Mouse (Mus musculus): ENCODE measurements around the gene Aoc2. TPM values are rescaled to one million over a fixed set of nuclear protein-coding genes. Genes with fewer than 3 reads are reported as not detected.
A peak's percentile ranks its signal among the peaks of the same experiment; 100 is the strongest.
"Not testable (repeated sequence)": the region's sequence is repeated elsewhere in the genome, so short reads cannot be mapped to it uniquely, and the experiment has no call there.

The Aoc2 gene
- polyA plus RNA-seq, 1 experiment from 2014 or later = 1.3 TPM

GRCm38 (mm10) chr11:101357505-101358182 is 32.8 kb downstream of the Aoc2 start:
- Histone ChIP-seq H3K4me2 (no peak overlapping the region), H3K4me1 (replicated peaks) (peaks cover 23% of the 10 kb centered on the region), H3K9me3 (replicated peaks) (no peaks in the 10 kb centered on the region), H3K27me3 (replicated peaks) (no peaks in the 10 kb centered on the region), H3K36me3 (no peaks in the 10 kb centered on the region), H3K9ac (no peak overlapping the region), H3K4me3 (no peak overlapping the region), H3K27ac (ENCODE audit: poor library complexity, severe bottlenecking) (no peak overlapping the region)
- ATAC-seq (ENCODE audit: insufficient number of reproducible peaks, low FRiP score) = no peak
- WGBS = 75% methylated on average over 3 of the region's 3 CpGs

- Histone ChIP-seq H3K9me3 (replicated peaks) (no peaks in the 10 kb centered on the region), H3K9ac (no peak overlapping the region), H3K4me2 (no peak overlapping the region), H3K27ac (ENCODE audit: poor library complexity, severe bottlenecking) (peak overlapping the region; percentile 74), H3K4me3 (no peak overlapping the region), H3K27me3 (replicated peaks) (no peaks in the 10 kb centered on the region), H3K36me3 (no peaks in the 10 kb centered on the region), H3K4me1 (replicated peaks) (peaks cover 32% of the 10 kb centered on the region)
- no peak for ATAC-seq (ENCODE audit: insufficient number of reproducible peaks, low FRiP score)
- WGBS = 58% methylated on average over 9 of the region's 9 CpGs
Observed at GRCm38 (mm10) chr11:101359776-101360175, 34.9 kb downstream of the Aoc2 start.

GRCm38 (mm10) chr11:101360651-101361113 is 35.8 kb downstream of the Aoc2 start:
- H3K4me1 ChIP-seq (replicated peaks) = peaks cover 32% of the 10 kb centered on the region
- no peak overlapping the region for H3K9ac ChIP-seq
- WGBS = 28% methylated on average over 3 of the region's 3 CpGs
- H3K27ac ChIP-seq (ENCODE audit: poor library complexity, severe bottlenecking) = peak overlapping the region; percentile 74; the same call in 1 of the 2 replicates
- no peaks in the 10 kb centered on the region for H3K27me3 ChIP-seq (replicated peaks)
- H3K4me3 ChIP-seq = no peak overlapping the region
- no peak; the same call in 1 of the 2 replicates for ATAC-seq (ENCODE audit: insufficient number of reproducible peaks, low FRiP score)
- no peaks in the 10 kb centered on the region for H3K9me3 ChIP-seq (replicated peaks)
- H3K4me2 ChIP-seq = peak overlapping the region; percentile 8; the same call in 1 of the 2 replicates
- no peaks in the 10 kb centered on the region for H3K36me3 ChIP-seq

DNA sequence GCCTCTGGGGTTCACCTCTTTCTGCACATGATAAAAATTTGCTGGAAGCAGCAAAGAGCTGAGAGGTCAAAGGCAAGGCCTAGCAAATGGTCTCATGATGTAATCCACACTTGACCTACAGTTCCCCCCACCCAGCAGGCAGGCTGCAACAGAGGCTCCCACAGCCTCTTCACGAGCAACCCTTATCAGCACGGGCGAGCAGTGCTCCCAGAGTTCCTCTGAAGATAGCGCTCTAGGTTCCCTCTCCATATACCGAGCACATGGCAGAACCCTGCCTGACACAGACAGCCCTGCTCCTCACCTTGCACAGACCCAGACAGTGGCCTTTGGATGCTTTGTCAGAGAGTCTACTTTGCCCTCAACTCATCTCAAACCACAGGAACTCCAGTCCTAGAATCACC is 39.7 kb downstream of the Aoc2 start:
- H3K9me3 ChIP-seq (replicated peaks) = no peaks in the 10 kb centered on the region
- 13% methylated on average over 5 of the region's 5 CpGs for WGBS
- no peak for ATAC-seq (ENCODE audit: insufficient number of reproducible peaks, low FRiP score)
- H3K36me3 ChIP-seq = no peaks in the 10 kb centered on the region
- no peaks in the 10 kb centered on the region for H3K27me3 ChIP-seq (replicated peaks)
- H3K4me2 ChIP-seq = no peak overlapping the region
- peaks cover 30% of the 10 kb centered on the region for H3K4me1 ChIP-seq (replicated peaks)
- H3K9ac ChIP-seq = no peak overlapping the region
- no peak overlapping the region for H3K4me3 ChIP-seq
- no peak overlapping the region for H3K27ac ChIP-seq (ENCODE audit: poor library complexity, severe bottlenecking)

GRCm38 (mm10) chr11:101367326-101367935 is 42.6 kb downstream of the Aoc2 start, which contains the start of gene G6pc:
Gene G6pc, plus strand, starts transcription at chr11:101367561.
- no peak within 1 kb of the TSS for H3K9ac ChIP-seq
- no peak within 1 kb of the TSS for H3K4me2 ChIP-seq
- no peaks in the 10 kb centered on the region for H3K36me3 ChIP-seq
- peaks cover 10% of the 10 kb centered on the region; the same call in 1 of the 2 replicates for H3K4me1 ChIP-seq (replicated peaks)
- no peak within 1 kb of the TSS for H3K27ac ChIP-seq (ENCODE audit: poor library complexity, severe bottlenecking)
- no peak for ATAC-seq (ENCODE audit: insufficient number of reproducible peaks, low FRiP score)
- 78% methylated on average over 8 of the region's 8 CpGs for WGBS
- H3K27me3 ChIP-seq (replicated peaks) = no peaks in the 10 kb centered on the region; the same call in 1 of the 2 replicates
- H3K9me3 ChIP-seq (replicated peaks) = no peaks in the 10 kb centered on the region
- no peak within 1 kb of the TSS for H3K4me3 ChIP-seq

DNA sequence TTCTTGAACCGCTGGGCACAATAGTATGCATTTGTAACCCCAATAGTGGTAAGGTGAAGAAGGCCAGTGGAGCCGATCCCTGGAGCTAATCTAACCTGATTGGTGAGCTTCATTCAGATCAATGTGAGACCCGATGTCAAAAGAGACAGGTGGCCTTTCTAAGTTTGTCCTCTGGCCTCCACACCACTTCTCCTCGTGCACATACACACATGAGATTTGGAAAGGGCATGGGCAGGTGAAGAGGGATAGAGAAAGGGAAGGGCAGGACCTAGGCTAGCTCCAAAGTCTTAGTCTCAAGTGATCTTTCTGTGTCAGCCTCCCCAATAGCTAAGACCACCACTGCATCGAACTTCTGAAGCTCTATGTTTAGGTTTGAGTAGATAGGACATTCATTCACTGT is 45.3 kb downstream of the Aoc2 start:
- no peak for ATAC-seq (ENCODE audit: insufficient number of reproducible peaks, low FRiP score)
- no peak overlapping the region for H3K27ac ChIP-seq (ENCODE audit: poor library complexity, severe bottlenecking)
- no peak overlapping the region for H3K9ac ChIP-seq
- no peak overlapping the region for H3K4me2 ChIP-seq
- 76% methylated on average over 5 of the region's 5 CpGs for WGBS
- H3K9me3 ChIP-seq (replicated peaks) = no peaks in the 10 kb centered on the region
- H3K4me3 ChIP-seq = no peak overlapping the region
- H3K4me1 ChIP-seq (replicated peaks) = no peaks in the 10 kb centered on the region
- H3K27me3 ChIP-seq (replicated peaks) = no peaks in the 10 kb centered on the region; the same call in 1 of the 2 replicates
- no peaks in the 10 kb centered on the region for H3K36me3 ChIP-seq

DNA sequence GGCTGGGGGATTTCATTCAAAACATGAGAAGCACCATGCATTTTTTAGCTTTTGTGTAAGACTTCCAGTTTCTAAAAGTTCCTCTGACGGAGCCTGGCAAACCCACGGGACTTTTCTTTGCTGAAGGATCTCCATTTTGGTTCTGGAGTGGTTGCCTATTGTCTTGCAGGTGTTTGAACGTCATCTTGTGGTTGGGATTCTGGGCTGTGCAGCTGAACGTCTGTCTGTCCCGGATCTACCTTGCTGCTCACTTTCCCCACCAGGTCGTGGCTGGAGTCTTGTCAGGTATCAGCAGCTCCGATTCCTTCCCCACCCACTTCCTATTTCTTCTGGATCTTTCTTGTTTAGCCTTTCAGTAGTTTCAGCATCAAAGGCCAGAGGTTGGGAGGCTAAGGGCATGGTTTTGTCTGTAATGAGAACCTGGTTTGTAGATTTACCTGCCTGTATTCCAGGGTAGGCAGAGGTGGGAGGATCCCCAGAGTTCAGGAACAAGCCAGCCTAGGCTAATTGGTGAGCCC is 49.6 kb downstream of the Aoc2 start:
- no peak for ATAC-seq (ENCODE audit: insufficient number of reproducible peaks, low FRiP score)
- Histone ChIP-seq H3K27me3 (replicated peaks) (no peaks in the 10 kb centered on the region; the same call in 1 of the 2 replicates), H3K9me3 (replicated peaks) (no peaks in the 10 kb centered on the region), H3K27ac (ENCODE audit: poor library complexity, severe bottlenecking) (no peak overlapping the region), H3K36me3 (no peaks in the 10 kb centered on the region), H3K4me3 (no peak overlapping the region), H3K9ac (no peak overlapping the region), H3K4me2 (no peak overlapping the region), H3K4me1 (replicated peaks) (no peaks in the 10 kb centered on the region)
- WGBS = 64% methylated on average over 7 of the region's 7 CpGs

- WGBS = 80% methylated on average over 8 of the region's 8 CpGs
- not testable (repeated sequence) for H3K9me3 ChIP-seq (replicated peaks); H3K4me1 ChIP-seq (replicated peaks); H3K4me2 ChIP-seq; H3K4me3 ChIP-seq; ATAC-seq (ENCODE audit: insufficient number of reproducible peaks, low FRiP score); H3K27me3 ChIP-seq (replicated peaks); H3K9ac ChIP-seq; H3K27ac ChIP-seq (ENCODE audit: poor library complexity, severe bottlenecking); H3K36me3 ChIP-seq
Observed at GRCm38 (mm10) chr11:101378196-101378595, 53.3 kb downstream of the Aoc2 start.

GRCm38 (mm10) chr11:101378926-101379325 is 54.1 kb downstream of the Aoc2 start:
- ATAC-seq (ENCODE audit: insufficient number of reproducible peaks, low FRiP score) = no peak
- no peak overlapping the region for H3K9ac ChIP-seq
- WGBS = 66% methylated on average over 6 of the region's 6 CpGs
- H3K4me3 ChIP-seq = no peak overlapping the region
- H3K9me3 ChIP-seq (replicated peaks) = no peaks in the 10 kb centered on the region
- H3K27ac ChIP-seq (ENCODE audit: poor library complexity, severe bottlenecking) = no peak overlapping the region
- no peaks in the 10 kb centered on the region for H3K4me1 ChIP-seq (replicated peaks)
- H3K4me2 ChIP-seq = no peak overlapping the region
- no peaks in the 10 kb centered on the region for H3K27me3 ChIP-seq (replicated peaks)
- H3K36me3 ChIP-seq = no peaks in the 10 kb centered on the region
